In the genomic region with DNA sequence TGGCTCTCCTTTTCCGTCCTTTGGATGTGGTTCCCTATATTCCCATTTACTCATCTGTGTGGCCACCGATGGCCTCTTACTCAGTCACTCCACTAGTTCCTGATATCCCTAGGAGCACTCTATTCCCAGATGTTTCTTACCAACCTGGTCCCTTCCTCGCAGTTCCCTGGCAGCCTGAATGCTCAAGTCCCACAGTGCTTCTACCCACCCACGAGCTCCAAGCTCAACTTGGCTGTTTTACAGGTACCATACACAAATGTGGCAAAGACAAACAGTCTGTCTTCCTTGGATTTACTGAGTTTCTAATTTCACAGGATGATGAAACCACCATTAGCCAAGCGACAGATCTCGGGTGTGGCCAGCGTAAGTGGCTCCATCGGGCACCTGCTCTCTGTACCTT, we compare ENCODE assay signal across 20 mouse cellular contexts. TPM values are rescaled to one million over a fixed set of nuclear protein-coding genes. Genes with fewer than 3 reads are reported as not detected.
"Had no signal": no experiment of that assay in that cellular context is flagged by ENCODE, and none has a peak within 500 bp of the region (broad histone marks: within the 10 kb centered on the region; RNA-seq: fewer than 3 reads in every experiment).

No protein-coding gene starts in this region.

- H3K4me1 ChIP-seq: midbrain, embryonic 15.5 days; neural tube, embryonic 12.5 days had no signal

- H3K27me3 ChIP-seq: limb, embryonic 12.5 days; liver, embryonic 13.5 days; lung, embryonic 15.5 days; megakaryocyte, embryonic 14.5 days; midbrain, embryonic 15.5 days; neural tube, embryonic 12.5 days had no signal

- H3K9me3 ChIP-seq: limb, embryonic 12.5 days; liver, embryonic 13.5 days; lung, embryonic 15.5 days; megakaryocyte, embryonic 14.5 days; midbrain, embryonic 15.5 days; neural tube, embryonic 12.5 days had no signal

- H3K36me3 ChIP-seq: limb, embryonic 12.5 days; lung, embryonic 15.5 days; midbrain, embryonic 15.5 days; neural tube, embryonic 12.5 days had no signal

- DNase-seq: kidney, adult 8-10 months; kidney, postnatal 25 days; liver; liver, embryonic 13.5 days; liver, postnatal 0 days; lung, postnatal 14 days; spleen, adult 18-20 months; thymus, adult 2 months; thymus, postnatal 25 days had no signal

- H3K9ac ChIP-seq: limb, embryonic 12.5 days; liver, embryonic 13.5 days; liver, postnatal 0 days; lung, embryonic 15.5 days; midbrain, embryonic 15.5 days; neural tube, embryonic 12.5 days had no signal

- H3K4me3 ChIP-seq: limb, embryonic 12.5 days; liver, embryonic 13.5 days; lung, embryonic 15.5 days; midbrain, embryonic 15.5 days; neural tube, embryonic 12.5 days had no signal

- H3K4me2 ChIP-seq: limb, embryonic 12.5 days; liver, embryonic 13.5 days; lung, embryonic 15.5 days; midbrain, embryonic 11.5 days; midbrain, embryonic 15.5 days; neural tube, embryonic 12.5 days had no signal

- H3K27ac ChIP-seq: hindbrain, postnatal 0 days; limb, embryonic 12.5 days; liver, embryonic 13.5 days; lung, embryonic 15.5 days; macrophage; midbrain, embryonic 15.5 days; neural tube, embryonic 12.5 days had no signal

- ATAC-seq: liver, postnatal 0 days had no signal

RNA-seq across cellular contexts. Expression of gene Mfsd4b1, which starts 29.4 kb away (rescaled TPM):
- total RNA-seq: monocyte, adult 5-6 weeks; neutrophil, adult 5-6 weeks had no signal
- polyA plus RNA-seq: macrophage; midbrain, embryonic 11.5 days; neural tube, embryonic 12.5 days; stomach, embryonic 14.5 days had no signal
